Mouse (Mus musculus) C2C12 (cell line): Measurements from ENCODE around the gene Spdye4a. TPM values are rescaled to one million over a fixed set of nuclear protein-coding genes. Genes with fewer than 3 reads are reported as not detected.

Source experiments
- H3K27me3 ChIP-seq: one replicate; pipeline ENCODE4 v1.6.1; 2011; ENCODE audit not compliant: control insufficient read depth, insufficient read depth, insufficient read length
- H3K36me3 ChIP-seq: one replicate; pipeline ENCODE4 v1.6.1; 2011; ENCODE audit not compliant: control insufficient read depth, insufficient read depth
- H3K4me3 ChIP-seq: one replicate; pipeline ENCODE4 v1.5.1; 2011; ENCODE audit warnings: mild to moderate bottlenecking, control low read depth; ENCODE audit not compliant: poor library complexity, insufficient read depth, severe bottlenecking
- H3K79me2 ChIP-seq: one replicate; pipeline ENCODE4 v1.6.1; 2011; ENCODE audit not compliant: control insufficient read depth, insufficient read depth
- H3K79me3 ChIP-seq: one replicate; pipeline ENCODE4 v1.6.1; 2011; ENCODE audit warnings: low read depth, control low read depth
- H3ac ChIP-seq: one replicate; pipeline ENCODE3; 2011; ENCODE audit warnings: low read depth; ENCODE audit not compliant: control insufficient read depth, insufficient read length
- CEBPB ChIP-seq: IDR thresholded peaks from one replicate; pipeline ENCODE4 v1.6.1; 2011; ENCODE audit warnings: low read depth, mild to moderate bottlenecking, control low read depth, moderate library complexity
- CTCF ChIP-seq: IDR thresholded peaks from one replicate; pipeline ENCODE4 v1.5.1; 2011; ENCODE audit not compliant: control insufficient read depth, insufficient read depth, insufficient read length
- FOSL1 ChIP-seq: IDR thresholded peaks from one replicate; pipeline ENCODE4 v1.8.0; 2011; ENCODE audit warnings: mild to moderate bottlenecking, low read length; ENCODE audit not compliant: poor library complexity, insufficient read depth, severe bottlenecking
- MAX ChIP-seq: IDR thresholded peaks from one replicate; pipeline ENCODE4 v1.6.1; 2011; ENCODE audit warnings: mild to moderate bottlenecking, control low read depth
- MYOD1 ChIP-seq: IDR thresholded peaks from one replicate; pipeline ENCODE4 v1.6.1; 2011; ENCODE audit warnings: low read depth; ENCODE audit not compliant: control insufficient read depth, insufficient read length
- MYOG ChIP-seq: IDR thresholded peaks from one replicate; pipeline ENCODE4 v1.6.1; 2011; ENCODE audit not compliant: control insufficient read depth, insufficient read length; ENCODE audit errors: extremely low read depth
- USF1 ChIP-seq: IDR thresholded peaks from one replicate; pipeline ENCODE4 v1.6.1; 2011; ENCODE audit warnings: low read depth, mild to moderate bottlenecking, control low read depth, moderate library complexity
- polyA plus RNA-seq: library from polyadenylated mRNA; unstranded; fragments of >200 nt; fragmentation: generic; extraction: Trizol; gene quantifications from one replicate; pipeline ENCODE4 v1.2.1, GENCODE M21; 2012; ENCODE audit warnings: missing spikeins

Spdye4a gene
- polyA plus RNA-seq, 1 experiment: not detected

- Histone ChIP-seq H3K36me3 (no peaks in the 10 kb centered on the region), H3K27me3 (no peaks in the 10 kb centered on the region), H3K4me3 (peak within 1 kb of the TSS; percentile 69), H3ac (peak within 1 kb of the TSS; percentile 86), H3K79me3 (peaks cover 9% of the 10 kb centered on the region), H3K79me2 (peaks cover 17% of the 10 kb centered on the region)
- peak; percentile 24 for TF ChIP-seq MAX
- TF ChIP-seq USF1: peak; percentile 35
- TF ChIP-seq MYOG: no peak
Measured at GRCm38 (mm10) chr5:143269363-143270150, 42.9 kb upstream of the Spdye4a start, which contains the start of gene Zfp316. Gene Zfp316, minus strand, starts transcription at chr5:143270022.

GRCm38 (mm10) chr5:143268985-143269362, 42.3 kb upstream of the Spdye4a start:
- Histone ChIP-seq H3ac (no peak overlapping the region), H3K27me3 (no peaks in the 10 kb centered on the region), H3K79me2 (peaks cover 17% of the 10 kb centered on the region), H3K36me3 (no peaks in the 10 kb centered on the region), H3K79me3 (peaks cover 9% of the 10 kb centered on the region), H3K4me3 (peak overlapping the region; percentile 69)
- TF ChIP-seq USF1: no peak
- no peak for TF ChIP-seq MYOG
- TF ChIP-seq MYOD1: no peak
- TF ChIP-seq MAX: no peak
- TF ChIP-seq CTCF: no peak

GRCm38 (mm10) chr5:143266794-143267193, 40.1 kb upstream of the Spdye4a start:
- Histone ChIP-seq H3K27me3 (no peaks in the 10 kb centered on the region), H3K36me3 (peaks cover 5% of the 10 kb centered on the region), H3ac (no peak overlapping the region), H3K4me3 (no peak overlapping the region), H3K79me2 (peaks cover 17% of the 10 kb centered on the region), H3K79me3 (peaks cover 9% of the 10 kb centered on the region)
- no peak for TF ChIP-seq CEBPB
- no peak for TF ChIP-seq MAX
- TF ChIP-seq USF1: no peak
- no peak for TF ChIP-seq CTCF
- no peak for TF ChIP-seq FOSL1
- TF ChIP-seq MYOG: no peak
- TF ChIP-seq MYOD1: no peak

GRCm38 (mm10) chr5:143265409-143265808, 38.7 kb upstream of the Spdye4a start:
- TF ChIP-seq MYOG (no peak), CTCF (no peak), FOSL1 (no peak), USF1 (no peak), MAX (no peak), CEBPB (no peak), MYOD1 (no peak)

GRCm38 (mm10) chr5:143264689-143265088, 38.0 kb upstream of the Spdye4a start:
- H3K36me3 ChIP-seq: peaks cover 5% of the 10 kb centered on the region
- no peaks in the 10 kb centered on the region for H3K27me3 ChIP-seq
- H3K4me3 ChIP-seq: no peak overlapping the region
- no peaks in the 10 kb centered on the region for H3K79me3 ChIP-seq
- no peaks in the 10 kb centered on the region for H3K79me2 ChIP-seq
- H3ac ChIP-seq: no peak overlapping the region
- TF ChIP-seq MAX (no peak), CEBPB (no peak), USF1 (no peak), MYOD1 (no peak), MYOG (no peak), FOSL1 (no peak), CTCF (no peak)

More at GRCm38 (mm10) chr5:143265409-143265808, 38.7 kb upstream of the Spdye4a start:
- peaks cover 6% of the 10 kb centered on the region for H3K79me2 ChIP-seq
- H3ac ChIP-seq: no peak overlapping the region
- H3K27me3 ChIP-seq: no peaks in the 10 kb centered on the region
- H3K79me3 ChIP-seq: peaks cover 1% of the 10 kb centered on the region
- H3K4me3 ChIP-seq: no peak overlapping the region
- peaks cover 5% of the 10 kb centered on the region for H3K36me3 ChIP-seq

- Histone ChIP-seq H3ac (no peak overlapping the region), H3K79me3 (no peaks in the 10 kb centered on the region), H3K27me3 (no peaks in the 10 kb centered on the region), H3K36me3 (peaks cover 5% of the 10 kb centered on the region), H3K79me2 (no peaks in the 10 kb centered on the region), H3K4me3 (no peak overlapping the region)
- TF ChIP-seq USF1 (no peak), CTCF (no peak)
Measured at GRCm38 (mm10) chr5:143261636-143262035, 34.9 kb upstream of the Spdye4a start.
